Mouse (Mus musculus) embryonic facial prominence, embryonic 13.5 days (tissue): ENCODE data around the gene Bahcc1. TPM values are rescaled to one million over a fixed set of nuclear protein-coding genes. Genes with fewer than 3 reads are reported as not detected.
A peak's percentile ranks its signal among the peaks of the same experiment; 100 is the strongest.

Source experiments
- ATAC-seq: fragments of 200-750 bp; cut with Nextera tagmentation; 2 replicates; pipeline ENCODE4 v1.8.0; 2017; ENCODE audit warnings: low read depth; ENCODE audit not compliant: insufficient number of reproducible peaks, insufficient read depth, low FRiP score, low TSS enrichment
- H3K27ac ChIP-seq: fragments of 300-500 bp; sonication (generic); 2 replicates; pipeline ENCODE4 v1.5.1; 2015; ENCODE audit warnings: moderate library complexity, mild to moderate bottlenecking, inconsistent platforms
- H3K27me3 ChIP-seq: fragments of 300-500 bp; sonication (generic); 2 replicates; pipeline ENCODE4 v1.6.1; 2015; ENCODE audit warnings: mild to moderate bottlenecking, inconsistent platforms
- H3K36me3 ChIP-seq: fragments of 300-500 bp; sonication (generic); 2 replicates; pipeline ENCODE4 v1.6.1; 2015; ENCODE audit warnings: mild to moderate bottlenecking, inconsistent platforms
- H3K4me1 ChIP-seq: fragments of 300-500 bp; sonication (generic); 2 replicates; pipeline ENCODE4 v1.6.1; 2015; ENCODE audit warnings: inconsistent platforms
- H3K4me2 ChIP-seq: fragments of 300-500 bp; sonication (generic); 2 replicates; pipeline ENCODE4 v1.6.1; 2015; ENCODE audit warnings: moderate library complexity, mild to moderate bottlenecking, inconsistent platforms
- H3K4me3 ChIP-seq: fragments of 300-500 bp; sonication (generic); 2 replicates; pipeline ENCODE4 v1.5.1; 2015; ENCODE audit warnings: mild to moderate bottlenecking, inconsistent platforms
- H3K9ac ChIP-seq: fragments of 300-500 bp; sonication (generic); 2 replicates; pipeline ENCODE4 v1.6.1; 2015; ENCODE audit warnings: mild to moderate bottlenecking, inconsistent platforms
- H3K9me3 ChIP-seq: fragments of 300-500 bp; sonication (generic); 2 replicates; pipeline ENCODE4 v1.6.1; 2016; ENCODE audit warnings: inconsistent platforms
- WGBS: fragments of 180-500 bp; shearing (Covaris S2); methylation state at CpG from one replicate; pipeline ENCODE4 v1.1.7; 2015; ENCODE audit warnings: mixed read lengths; 5-methylcytosine and 5-hydroxymethylcytosine counted together
- polyA plus RNA-seq: library from polyadenylated mRNA; unstranded; fragments of >200 nt; fragmentation: Nextera tagmentation; extraction: Ambion mirVana; gene quantifications from 2 replicates; pipeline ENCODE4 v1.2.1, GENCODE M21; 2015

Bahcc1 gene
- polyA plus RNA-seq, 1 experiment from 2014 or later: 13.9 TPM

DNA sequence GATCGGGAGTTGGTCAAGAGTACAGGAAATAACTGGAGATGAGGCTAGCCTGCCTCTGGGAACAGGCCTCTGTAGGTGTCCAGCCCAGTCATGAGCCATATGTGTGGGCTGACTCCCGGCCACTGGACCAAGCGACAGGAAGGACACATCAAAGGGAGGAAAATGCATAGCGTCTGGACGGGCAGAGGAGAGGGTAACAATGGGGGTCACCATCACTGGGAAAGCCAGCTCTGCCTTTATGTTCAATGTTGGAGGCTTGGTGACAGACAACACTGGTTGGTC is 74.3 kb downstream of the Bahcc1 start:
- WGBS: 11% methylated on average over 5 of the region's 5 CpGs
- Histone ChIP-seq H3K27ac (peak overlapping the region; percentile 17; the same call in 1 of the 2 replicates), H3K4me3 (no peak overlapping the region), H3K27me3 (no peaks in the 10 kb centered on the region; the same call in 1 of the 2 replicates), H3K4me2 (0 out of 2 replicates have a peak overlapping the region, but pooled peaks have one; percentile 14), H3K9ac (0 out of 2 replicates have a peak overlapping the region, but pooled peaks have one; percentile 52), H3K4me1 (peaks cover 70% of the 10 kb centered on the region), H3K36me3 (no peaks in the 10 kb centered on the region), H3K9me3 (no peaks in the 10 kb centered on the region)
- no peak for ATAC-seq

GRCm38 (mm10) chr11:120307566-120308430 is 75.1 kb downstream of the Bahcc1 start:
- no peak overlapping the region for H3K4me3 ChIP-seq
- peak overlapping the region; percentile 17; the same call in 1 of the 2 replicates for H3K27ac ChIP-seq

DNA sequence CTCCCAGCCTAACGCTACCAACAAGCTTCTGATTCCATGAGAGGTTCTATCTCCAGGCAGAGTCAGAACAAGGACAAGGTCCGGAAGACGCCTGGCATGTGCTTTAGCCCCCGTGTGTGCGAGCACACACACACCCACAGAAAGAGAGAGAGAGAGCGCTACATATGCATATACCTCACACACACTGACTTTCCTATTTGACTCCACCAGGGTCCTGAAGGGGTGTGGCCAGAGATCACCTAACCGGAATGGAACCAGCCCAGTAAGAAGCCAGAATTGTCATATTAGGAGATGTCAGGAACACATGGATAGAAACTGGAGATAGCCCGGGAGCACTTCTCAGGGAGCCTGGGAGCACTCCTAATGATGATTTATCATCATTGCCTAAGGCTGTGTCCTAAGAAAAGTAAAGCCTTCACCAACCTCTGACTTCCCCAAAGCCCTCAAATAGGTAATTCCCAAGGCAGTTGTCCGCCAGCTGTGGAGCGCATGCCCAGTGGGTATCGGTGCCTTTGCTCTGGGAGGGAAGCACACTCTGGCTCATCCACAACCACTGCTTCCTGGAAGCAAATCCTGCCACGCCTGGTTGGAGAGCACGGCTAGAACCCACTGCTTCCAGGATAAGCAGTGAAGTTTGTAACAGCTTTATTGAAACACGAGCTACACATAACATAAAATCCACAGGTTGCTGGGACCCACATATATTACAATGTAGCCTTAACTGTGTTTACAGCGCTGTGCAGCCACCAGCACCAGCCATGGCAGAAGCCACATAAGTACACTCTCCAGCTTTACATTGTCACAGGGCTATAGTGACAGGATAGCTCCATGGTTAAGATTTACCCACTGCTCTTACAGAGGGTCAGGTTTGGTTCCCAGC is 75.9 kb downstream of the Bahcc1 start:
- Histone ChIP-seq H3K4me2 (peak overlapping the region; percentile 0; the same call in 1 of the 2 replicates), H3K27me3 (no peaks in the 10 kb centered on the region; the same call in 1 of the 2 replicates), H3K27ac (no peak overlapping the region), H3K4me1 (peaks cover 72% of the 10 kb centered on the region), H3K9ac (no peak overlapping the region), H3K9me3 (no peaks in the 10 kb centered on the region), H3K36me3 (no peaks in the 10 kb centered on the region), H3K4me3 (no peak overlapping the region)
- 44% methylated on average over 15 of the region's 15 CpGs for WGBS
- ATAC-seq: no peak

More at GRCm38 (mm10) chr11:120307566-120308430, 75.1 kb downstream of the Bahcc1 start:
- H3K27me3 ChIP-seq: no peaks in the 10 kb centered on the region; the same call in 1 of the 2 replicates
- no peaks in the 10 kb centered on the region for H3K9me3 ChIP-seq
- H3K4me2 ChIP-seq: peak overlapping the region; percentile 14; the same call in 1 of the 2 replicates
- WGBS: 4% methylated on average over 19 of the region's 19 CpGs
- 0 out of 2 replicates have a peak overlapping the region, but pooled peaks have one; percentile 52 for H3K9ac ChIP-seq
- H3K36me3 ChIP-seq: no peaks in the 10 kb centered on the region
- H3K4me1 ChIP-seq: peaks cover 67% of the 10 kb centered on the region
- ATAC-seq: no peak

GRCm38 (mm10) chr11:120310813-120311312 is 78.1 kb downstream of the Bahcc1 start:
- H3K36me3 ChIP-seq: no peaks in the 10 kb centered on the region
- WGBS: 3% methylated on average over 45 of the region's 45 CpGs
- H3K4me3 ChIP-seq: peak overlapping the region; percentile 47
- peak overlapping the region; percentile 81 for H3K9ac ChIP-seq
- H3K27me3 ChIP-seq: no peaks in the 10 kb centered on the region; the same call in 1 of the 2 replicates
- peak overlapping the region; percentile 91 for H3K27ac ChIP-seq
- ATAC-seq: peak; percentile 89
- H3K9me3 ChIP-seq: no peaks in the 10 kb centered on the region
- H3K4me1 ChIP-seq: peaks cover 71% of the 10 kb centered on the region
- peak overlapping the region; percentile 81 for H3K4me2 ChIP-seq

DNA sequence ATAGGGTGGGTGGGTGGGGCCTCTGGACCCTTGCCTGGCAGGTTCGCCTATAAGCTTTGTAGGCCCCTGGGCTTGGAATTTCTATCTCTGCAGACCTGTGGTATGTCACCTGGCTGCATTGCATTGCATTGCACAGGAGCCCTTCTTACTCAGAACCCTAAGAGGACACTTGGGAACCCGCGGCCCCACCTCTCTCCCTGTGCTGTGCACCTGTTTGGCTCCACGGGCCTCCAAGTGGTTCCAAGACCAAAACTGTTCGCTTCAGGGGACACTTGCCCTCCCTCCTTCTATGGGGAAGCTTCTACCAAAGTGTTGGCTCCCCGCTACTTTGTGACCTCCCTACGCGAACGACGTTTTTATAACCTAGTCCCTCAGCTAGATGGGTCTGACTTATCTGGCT is 78.8 kb downstream of the Bahcc1 start:
- Histone ChIP-seq H3K27me3 (no peaks in the 10 kb centered on the region; the same call in 1 of the 2 replicates), H3K36me3 (no peaks in the 10 kb centered on the region), H3K4me1 (peaks cover 65% of the 10 kb centered on the region), H3K27ac (peak overlapping the region; percentile 91), H3K9ac (peak overlapping the region; percentile 81), H3K9me3 (no peaks in the 10 kb centered on the region), H3K4me2 (peak overlapping the region; percentile 81), H3K4me3 (peak overlapping the region; percentile 47)
- ATAC-seq: no peak
- 38% methylated on average over 10 of the region's 10 CpGs for WGBS

DNA sequence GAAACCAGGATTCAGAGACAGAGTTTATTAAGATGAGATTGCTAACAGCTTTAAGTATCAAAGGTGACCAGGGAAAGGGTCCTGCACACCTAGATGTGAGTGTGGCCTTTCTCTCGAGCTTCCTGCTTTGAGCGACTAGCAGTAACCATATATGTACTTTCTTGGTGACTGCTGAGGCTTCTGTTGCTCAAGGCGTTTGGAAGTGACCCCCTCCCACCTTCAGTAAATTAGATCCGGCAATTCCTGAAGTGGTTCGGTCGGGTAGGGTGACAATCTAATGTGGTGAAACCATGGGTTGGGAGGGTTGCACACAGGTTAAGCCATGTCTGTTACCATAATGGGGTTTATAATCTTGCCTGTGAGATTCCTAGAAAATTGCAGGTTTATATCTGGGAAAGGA is 79.3 kb downstream of the Bahcc1 start:
- Histone ChIP-seq H3K4me2 (no peak overlapping the region), H3K27me3 (no peaks in the 10 kb centered on the region; the same call in 1 of the 2 replicates), H3K4me3 (no peak overlapping the region), H3K27ac (peak overlapping the region; percentile 91), H3K9me3 (no peaks in the 10 kb centered on the region), H3K9ac (0 out of 2 replicates have a peak overlapping the region, but pooled peaks have one; percentile 81), H3K4me1 (peaks cover 65% of the 10 kb centered on the region), H3K36me3 (no peaks in the 10 kb centered on the region)
- WGBS: 36% methylated on average over 6 of the region's 6 CpGs
- no peak for ATAC-seq

- whole genome bisulfite sequencing: 57% methylated on average over 6 of the region's 6 CpGs
- Histone ChIP-seq H3K9me3 (no peaks in the 10 kb centered on the region), H3K4me2 (no peak overlapping the region), H3K27ac (no peak overlapping the region), H3K4me1 (peaks cover 50% of the 10 kb centered on the region), H3K4me3 (no peak overlapping the region), H3K9ac (no peak overlapping the region), H3K27me3 (no peaks in the 10 kb centered on the region), H3K36me3 (no peaks in the 10 kb centered on the region)
- ATAC-seq: no peak
These were observed 81.3 kb downstream of the Bahcc1 start for GRCm38 (mm10) chr11:120313906-120314685.

GRCm38 (mm10) chr11:120314721-120315415 is 82.1 kb downstream of the Bahcc1 start:
- H3K27ac ChIP-seq: peak overlapping the region; percentile 94; the same call in 1 of the 2 replicates

GRCm38 (mm10) chr11:120315416-120315761 is 82.6 kb downstream of the Bahcc1 start:
- H3K9ac ChIP-seq: peak overlapping the region; percentile 79
- peak overlapping the region; percentile 94 for H3K27ac ChIP-seq
- H3K4me1 ChIP-seq: peaks cover 46% of the 10 kb centered on the region
- no peaks in the 10 kb centered on the region for H3K36me3 ChIP-seq
- 31% methylated on average over 4 of the region's 4 CpGs for WGBS
- peak overlapping the region; percentile 89 for H3K4me2 ChIP-seq
- H3K27me3 ChIP-seq: no peaks in the 10 kb centered on the region
- H3K4me3 ChIP-seq: peak overlapping the region; percentile 52
- no peak for ATAC-seq
- H3K9me3 ChIP-seq: no peaks in the 10 kb centered on the region

More at GRCm38 (mm10) chr11:120314721-120315415, 82.1 kb downstream of the Bahcc1 start:
- H3K4me1 ChIP-seq: peaks cover 50% of the 10 kb centered on the region
- H3K27me3 ChIP-seq: no peaks in the 10 kb centered on the region
- no peaks in the 10 kb centered on the region for H3K9me3 ChIP-seq
- WGBS: 47% methylated on average over 16 of the region's 16 CpGs
- H3K9ac ChIP-seq: no peak overlapping the region
- no peaks in the 10 kb centered on the region for H3K36me3 ChIP-seq
- peak overlapping the region; percentile 52 for H3K4me3 ChIP-seq
- ATAC-seq: no peak
- H3K4me2 ChIP-seq: peak overlapping the region; percentile 89; the same call in 1 of the 2 replicates
